Mouse (Mus musculus): Measurements from ENCODE around the gene Rexo1. TPM values are rescaled to one million over a fixed set of nuclear protein-coding genes. Genes with fewer than 3 reads are reported as not detected.

Gene Rexo1
- polyA plus RNA-seq, 1 experiment from 2014 or later = 7.1 TPM

- ATAC-seq (ENCODE audit: low FRiP score, low TSS enrichment) = peak; percentile 89
- Histone ChIP-seq H3K4me2 (replicated peaks; ENCODE audit: low read depth) (peak within 1 kb of the TSS; percentile 91), H3K36me3 (ENCODE audit: control insufficient read depth, insufficient read depth, low read length) (peaks cover 6% of the 10 kb centered on the region), H3K27ac (replicated peaks) (peak within 1 kb of the TSS; percentile 91), H3K9me3 (ENCODE audit: control insufficient read depth, low read length) (no peaks in the 10 kb centered on the region), H3K9ac (ENCODE audit: low read length) (peak within 1 kb of the TSS; percentile 68), H3K27me3 (ENCODE audit: control insufficient read depth, insufficient read depth, low read length) (no peaks in the 10 kb centered on the region), H3K4me1 (replicated peaks; ENCODE audit: control insufficient read depth, insufficient read depth) (peaks cover 3% of the 10 kb centered on the region; the same call in 1 of the 2 replicates), H3K4me3 (ENCODE audit: low read depth, low read length) (peak within 1 kb of the TSS; percentile 70)
- WGBS = under 1% methylated on average over 54 of the region's 54 CpGs
- no peak for TF ChIP-seq EP300 (optimal IDR thresholded peaks at IDR 0.05)
- TF ChIP-seq CTCF (IDR thresholded peaks at IDR 0.05; ENCODE audit: low read depth) = no peak
- DNase-seq (ENCODE audit: low spot score) = peak; percentile 96
Observed at GRCm38 (mm10) chr10:80602698-80603325, 41.5 kb upstream of the Rexo1 start, which contains the start of the genes Scamp4 and Adat3. Gene Scamp4, plus strand, starts transcription at chr10:80602872. Gene Adat3, plus strand, starts transcription at chr10:80602880.

- no peak overlapping the region for H3K4me3 ChIP-seq (ENCODE audit: low read depth, low read length)
- no peaks in the 10 kb centered on the region for H3K27me3 ChIP-seq (ENCODE audit: control insufficient read depth, insufficient read depth, low read length)
- H3K9me3 ChIP-seq (ENCODE audit: control insufficient read depth, low read length) = no peaks in the 10 kb centered on the region
- ATAC-seq (ENCODE audit: low FRiP score, low TSS enrichment) (no peak), DNase-seq (ENCODE audit: low spot score) (no peak)
- no peak overlapping the region for H3K9ac ChIP-seq (ENCODE audit: low read length)
- no peaks in the 10 kb centered on the region for H3K36me3 ChIP-seq (ENCODE audit: control insufficient read depth, insufficient read depth, low read length)
- H3K4me1 ChIP-seq (replicated peaks; ENCODE audit: control insufficient read depth, insufficient read depth) = no peaks in the 10 kb centered on the region
- H3K4me2 ChIP-seq (replicated peaks; ENCODE audit: low read depth) = no peak overlapping the region
- H3K27ac ChIP-seq (replicated peaks) = 0 out of 2 replicates have a peak overlapping the region, but pooled peaks have one; percentile 18
- WGBS = 34% methylated on average over 4 of the region's 4 CpGs
- TF ChIP-seq CTCF (IDR thresholded peaks at IDR 0.05; ENCODE audit: low read depth) = no peak
- no peak for TF ChIP-seq EP300 (optimal IDR thresholded peaks at IDR 0.05)
Observed at GRCm38 (mm10) chr10:80596318-80596717, 35.0 kb upstream of the Rexo1 start.

- H3K4me1 ChIP-seq (replicated peaks; ENCODE audit: control insufficient read depth, insufficient read depth) = peaks cover 6% of the 10 kb centered on the region; the same call in 1 of the 2 replicates
- peak within 1 kb of the TSS; percentile 95 for H3K4me3 ChIP-seq (ENCODE audit: low read depth, low read length)
- H3K4me2 ChIP-seq (replicated peaks; ENCODE audit: low read depth) = peak within 1 kb of the TSS; percentile 97
- DNase-seq (ENCODE audit: low spot score) (peak; percentile 99), ATAC-seq (ENCODE audit: low FRiP score, low TSS enrichment) (peak; percentile 94)
- 1% methylated on average over 57 of the region's 73 CpGs for WGBS
- TF ChIP-seq EP300 (optimal IDR thresholded peaks at IDR 0.05) (no peak), CTCF (IDR thresholded peaks at IDR 0.05; ENCODE audit: low read depth) (no peak)
- peaks cover 10% of the 10 kb centered on the region for H3K36me3 ChIP-seq (ENCODE audit: control insufficient read depth, insufficient read depth, low read length)
- H3K9me3 ChIP-seq (ENCODE audit: control insufficient read depth, low read length) = no peaks in the 10 kb centered on the region
- peak within 1 kb of the TSS; percentile 89 for H3K27ac ChIP-seq (replicated peaks)
- peak within 1 kb of the TSS; percentile 95 for H3K9ac ChIP-seq (ENCODE audit: low read length)
- H3K27me3 ChIP-seq (ENCODE audit: control insufficient read depth, insufficient read depth, low read length) = no peaks in the 10 kb centered on the region
Observed at GRCm38 (mm10) chr10:80589879-80590854, 28.8 kb upstream of the Rexo1 start, which contains the start of gene Abhd17a. Gene Abhd17a, minus strand, starts transcription at chr10:80590341.

- peak overlapping the region; percentile 95 for H3K4me3 ChIP-seq (ENCODE audit: low read depth, low read length)
- peak overlapping the region; percentile 89 for H3K27ac ChIP-seq (replicated peaks)
- H3K9me3 ChIP-seq (ENCODE audit: control insufficient read depth, low read length) = no peaks in the 10 kb centered on the region
- no peak for TF ChIP-seq CTCF (IDR thresholded peaks at IDR 0.05; ENCODE audit: low read depth)
- ATAC-seq (ENCODE audit: low FRiP score, low TSS enrichment) (0 out of 2 replicates have a peak, but pooled peaks have one; percentile 25), DNase-seq (ENCODE audit: low spot score) (no peak)
- H3K4me2 ChIP-seq (replicated peaks; ENCODE audit: low read depth) = peak overlapping the region; percentile 97
- H3K9ac ChIP-seq (ENCODE audit: low read length) = peak overlapping the region; percentile 95
- WGBS = 9% methylated on average over 12 of the region's 12 CpGs
- H3K4me1 ChIP-seq (replicated peaks; ENCODE audit: control insufficient read depth, insufficient read depth) = peaks cover 6% of the 10 kb centered on the region; the same call in 1 of the 2 replicates
- H3K27me3 ChIP-seq (ENCODE audit: control insufficient read depth, insufficient read depth, low read length) = no peaks in the 10 kb centered on the region
- H3K36me3 ChIP-seq (ENCODE audit: control insufficient read depth, insufficient read depth, low read length) = peaks cover 11% of the 10 kb centered on the region
Observed at GRCm38 (mm10) chr10:80589127-80589878, 27.9 kb upstream of the Rexo1 start.

GRCm38 (mm10) chr10:80587305-80587657, 25.9 kb upstream of the Rexo1 start:
- H3K4me2 ChIP-seq (replicated peaks; ENCODE audit: low read depth) = peak overlapping the region; percentile 25; the same call in 1 of the 2 replicates
- WGBS = 48% methylated on average over 4 of the region's 4 CpGs
- no peak overlapping the region for H3K4me3 ChIP-seq (ENCODE audit: low read depth, low read length)
- peaks cover 6% of the 10 kb centered on the region; the same call in 1 of the 2 replicates for H3K4me1 ChIP-seq (replicated peaks; ENCODE audit: control insufficient read depth, insufficient read depth)
- H3K36me3 ChIP-seq (ENCODE audit: control insufficient read depth, insufficient read depth, low read length) = peaks cover 19% of the 10 kb centered on the region
- H3K9me3 ChIP-seq (ENCODE audit: control insufficient read depth, low read length) = no peaks in the 10 kb centered on the region
- DNase-seq (ENCODE audit: low spot score) = no peak
- H3K9ac ChIP-seq (ENCODE audit: low read length) = no peak overlapping the region
- H3K27ac ChIP-seq (replicated peaks) = peak overlapping the region; percentile 70
- ATAC-seq (ENCODE audit: low FRiP score, low TSS enrichment) = no peak
- H3K27me3 ChIP-seq (ENCODE audit: control insufficient read depth, insufficient read depth, low read length) = no peaks in the 10 kb centered on the region
- TF ChIP-seq CTCF (IDR thresholded peaks at IDR 0.05; ENCODE audit: low read depth) (no peak), EP300 (optimal IDR thresholded peaks at IDR 0.05) (no peak)

Measured in stomach, postnatal 0 days (tissue).